Mouse (Mus musculus) large intestine, adult 2 months (tissue): Measurements from ENCODE around the gene Fam189a2. TPM values are rescaled to one million over a fixed set of nuclear protein-coding genes. Genes with fewer than 3 reads are reported as not detected.
A peak's percentile ranks its signal among the peaks of the same experiment; 100 is the strongest.

Experiments used
- DNase-seq: peaks from one replicate; pipeline ENCODE4 v3.0.0-alpha.2; 2012; ENCODE audit warnings: low read depth, low spot score
- WGBS: fragments of 180-500 bp; shearing (Covaris S2); methylation state at CpG from one replicate; pipeline ENCODE4 v1.1.7; 2018; 5-methylcytosine and 5-hydroxymethylcytosine counted together
- polyA plus RNA-seq: library from polyadenylated mRNA; depleted of rRNA; stranded (reverse); fragments of >200 nt; gene quantifications from 2 replicates; pipeline ENCODE4 v1.2.3, GENCODE M21; 2012

The Fam189a2 gene
- polyA plus RNA-seq, 1 experiment = 10.2 TPM

DNA sequence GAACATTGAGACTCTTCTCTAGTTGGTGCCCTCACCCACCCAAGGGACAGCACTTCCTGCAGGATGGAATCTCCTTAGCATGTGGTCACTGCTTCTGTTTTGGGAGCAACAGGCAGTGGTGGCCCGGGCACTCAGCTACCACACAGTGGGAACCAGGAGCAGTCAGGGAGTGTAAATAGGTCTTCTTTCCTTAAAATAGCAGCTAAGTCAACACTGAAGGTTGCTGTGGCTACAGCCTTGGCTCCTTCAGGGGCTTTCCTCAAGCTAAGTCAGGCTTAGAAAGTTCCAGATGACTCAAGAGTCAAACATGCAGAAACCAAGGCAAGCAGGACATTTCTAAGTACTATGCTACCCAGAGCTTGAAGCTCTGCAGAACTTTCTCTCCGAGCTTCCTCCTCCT, 43.5 kb downstream of the Fam189a2 start:
- no peak for DNase-seq
- 28% methylated on average over 2 of the region's 2 CpGs for WGBS

- 86% methylated on average over 6 of the region's 6 CpGs for WGBS
- no peak for DNase-seq
Measured at GRCm38 (mm10) chr19:23984186-23984585, 46.6 kb downstream of the Fam189a2 start.

DNA sequence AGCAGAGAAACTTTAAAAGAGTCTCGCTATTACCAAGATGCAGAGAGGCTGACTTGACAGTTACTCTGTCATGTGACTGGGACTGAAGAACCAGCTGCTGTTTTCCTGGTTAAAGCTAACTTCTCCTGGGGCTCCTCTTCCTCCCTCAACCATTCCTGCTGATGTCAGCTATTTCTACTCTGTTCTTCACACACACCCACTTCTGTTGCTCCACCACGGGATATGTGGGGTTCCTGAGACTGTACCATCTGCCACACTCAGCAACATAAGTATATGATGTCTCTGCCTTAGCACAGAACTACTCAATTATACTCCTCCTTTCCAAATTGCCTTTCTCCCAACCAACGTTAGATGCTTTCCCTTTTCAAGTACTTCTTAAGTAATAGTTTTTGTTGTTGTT, 50.2 kb downstream of the Fam189a2 start:
- WGBS = 71% methylated on average over 3 of the region's 3 CpGs
- no peak for DNase-seq

- DNase-seq = no peak
Measured at GRCm38 (mm10) chr19:23977901-23978443, 52.8 kb downstream of the Fam189a2 start.

GRCm38 (mm10) chr19:23972881-23973649, 57.8 kb downstream of the Fam189a2 start:
- no peak for DNase-seq
- 70% methylated on average over 16 of the region's 16 CpGs for WGBS

More at GRCm38 (mm10) chr19:23977901-23978443, 52.8 kb downstream of the Fam189a2 start:
- WGBS = 72% methylated on average over 6 of the region's 6 CpGs

- no peak for DNase-seq
- WGBS = 83% methylated on average over 7 of the region's 7 CpGs
Measured at GRCm38 (mm10) chr19:23971391-23971790, 59.4 kb downstream of the Fam189a2 start.

- WGBS = 89% methylated on average over 3 of the region's 3 CpGs
- no peak for DNase-seq
Measured at GRCm38 (mm10) chr19:23970374-23970773, 60.4 kb downstream of the Fam189a2 start.

GRCm38 (mm10) chr19:23968862-23969225, 62.0 kb downstream of the Fam189a2 start:
- DNase-seq = no peak
- WGBS = 54% methylated on average over 2 of the region's 2 CpGs

DNA sequence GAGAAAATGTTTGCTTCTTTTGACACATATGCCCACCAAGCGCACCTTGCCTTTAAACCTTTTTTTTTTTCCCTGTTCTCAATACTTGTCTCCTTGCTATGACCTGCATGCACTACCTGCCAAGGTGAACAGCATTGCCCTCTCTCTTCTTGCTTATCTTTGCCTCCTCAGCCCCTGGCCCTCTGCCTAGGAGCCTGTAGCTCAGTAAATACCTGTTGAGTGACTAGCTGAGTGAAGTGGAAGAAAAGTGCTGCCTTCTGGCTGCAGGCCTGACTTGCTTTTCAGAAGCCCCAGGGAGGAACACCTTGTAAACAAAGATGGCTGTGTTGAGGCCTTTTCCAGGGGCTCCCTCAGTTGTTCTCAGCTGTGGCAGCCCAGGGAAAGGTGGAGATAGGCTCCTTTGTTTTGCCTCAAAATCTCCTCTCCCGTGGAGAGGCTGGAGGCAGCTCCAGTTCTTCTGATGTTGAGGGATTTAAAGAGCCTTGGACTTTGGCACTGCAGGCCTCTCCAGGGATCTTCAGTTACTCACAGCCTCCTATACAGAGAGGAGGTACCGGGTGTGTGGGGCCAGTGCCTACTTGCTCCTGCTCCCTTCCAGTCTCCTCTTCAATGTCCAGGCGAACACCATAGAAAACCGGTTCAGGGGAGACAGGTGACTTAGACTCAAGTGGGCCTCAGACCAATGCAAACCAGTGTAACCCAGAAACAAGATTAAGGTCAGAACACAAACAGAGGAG, 62.5 kb downstream of the Fam189a2 start:
- DNase-seq = peak; percentile 19
- 54% methylated on average over 5 of the region's 5 CpGs for WGBS

DNA sequence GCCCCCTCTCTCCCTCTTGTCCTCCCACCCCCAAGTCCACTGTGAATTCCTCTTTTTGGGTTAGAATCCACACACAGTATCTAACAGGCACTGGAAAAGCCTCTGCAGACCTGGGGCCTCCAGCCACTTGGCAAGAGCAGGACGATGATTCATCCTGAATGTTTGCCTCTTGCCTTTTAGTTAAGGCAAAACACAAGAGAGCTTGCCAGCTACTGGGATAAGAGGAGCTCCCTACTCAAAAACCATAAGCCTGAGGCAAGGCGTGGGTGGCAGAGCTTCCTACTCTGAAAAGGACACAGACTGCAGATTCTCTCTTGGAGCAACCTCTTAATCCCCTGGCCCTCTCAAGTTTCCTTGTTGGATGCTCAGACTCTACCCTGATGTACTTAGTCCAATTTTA, 63.7 kb downstream of the Fam189a2 start:
- DNase-seq = no peak
- 18% methylated on average over 2 of the region's 2 CpGs for WGBS

DNA sequence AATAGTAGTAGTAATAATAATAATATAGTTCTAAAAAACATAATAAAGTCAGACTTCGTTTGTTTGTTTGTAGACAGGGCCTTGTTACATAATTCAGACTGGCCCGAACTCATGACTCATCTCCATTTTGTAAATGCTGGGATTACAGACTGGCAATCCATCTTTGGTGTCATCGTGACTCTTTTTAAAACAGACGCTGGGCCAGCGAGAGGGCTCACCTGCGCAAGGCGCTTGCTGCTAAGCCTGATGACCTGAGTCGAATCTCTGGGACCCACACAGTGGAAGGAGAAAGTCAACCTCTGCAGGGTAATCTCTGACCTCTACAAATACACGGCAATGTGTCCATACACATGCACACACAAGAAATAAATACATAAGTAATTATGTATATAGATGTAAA, 64.4 kb downstream of the Fam189a2 start:
- no peak for DNase-seq
- WGBS = 83% methylated on average over 9 of the region's 9 CpGs

- WGBS = 80% methylated on average over 10 of the region's 10 CpGs
Measured at GRCm38 (mm10) chr19:23964401-23964910, 66.4 kb downstream of the Fam189a2 start.

GRCm38 (mm10) chr19:23961516-23961915, 69.3 kb downstream of the Fam189a2 start:
- peak; percentile 24 for DNase-seq
- WGBS = 1% methylated on average over 8 of the region's 8 CpGs

More at GRCm38 (mm10) chr19:23964401-23964910, 66.4 kb downstream of the Fam189a2 start:
- no peak for DNase-seq

GRCm38 (mm10) chr19:23960831-23961447, 69.9 kb downstream of the Fam189a2 start:
- no peak for DNase-seq
- WGBS = 77% methylated on average over 6 of the region's 6 CpGs

DNA sequence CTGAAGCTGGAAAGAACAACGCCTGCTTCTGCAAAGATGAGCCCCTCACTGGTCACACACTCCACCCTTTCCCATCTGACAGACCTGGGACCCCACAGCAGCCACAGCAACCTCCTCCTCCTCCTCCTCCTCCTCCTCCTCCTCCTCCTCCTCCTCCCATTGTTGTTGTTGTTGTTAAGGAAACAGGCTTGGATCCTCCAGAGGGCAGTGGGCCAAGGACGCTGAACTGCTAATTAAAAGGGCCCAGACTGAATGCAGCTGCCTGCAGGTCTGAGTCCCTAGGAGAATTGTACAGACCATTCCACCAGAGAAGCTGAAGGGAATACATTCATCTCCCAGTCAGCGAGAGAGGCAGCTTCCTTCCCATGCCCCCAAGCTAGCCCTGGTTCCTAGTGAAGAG, 70.5 kb downstream of the Fam189a2 start:
- no peak for DNase-seq
- WGBS = 79% methylated on average over 3 of the region's 3 CpGs

GRCm38 (mm10) chr19:23959870-23960269, 70.9 kb downstream of the Fam189a2 start:
- 30% methylated on average over 7 of the region's 7 CpGs for WGBS
- DNase-seq = no peak

GRCm38 (mm10) chr19:23958925-23959324, 71.9 kb downstream of the Fam189a2 start:
- no peak for DNase-seq
- WGBS = 44% methylated on average over 6 of the region's 6 CpGs

- 71% methylated on average over 7 of the region's 7 CpGs for WGBS
- DNase-seq = no peak
Measured at GRCm38 (mm10) chr19:23957563-23957962, 73.3 kb downstream of the Fam189a2 start.

GRCm38 (mm10) chr19:23956299-23956975, 74.4 kb downstream of the Fam189a2 start:
- 72% methylated on average over 17 of the region's 17 CpGs for WGBS
- no peak for DNase-seq

DNA sequence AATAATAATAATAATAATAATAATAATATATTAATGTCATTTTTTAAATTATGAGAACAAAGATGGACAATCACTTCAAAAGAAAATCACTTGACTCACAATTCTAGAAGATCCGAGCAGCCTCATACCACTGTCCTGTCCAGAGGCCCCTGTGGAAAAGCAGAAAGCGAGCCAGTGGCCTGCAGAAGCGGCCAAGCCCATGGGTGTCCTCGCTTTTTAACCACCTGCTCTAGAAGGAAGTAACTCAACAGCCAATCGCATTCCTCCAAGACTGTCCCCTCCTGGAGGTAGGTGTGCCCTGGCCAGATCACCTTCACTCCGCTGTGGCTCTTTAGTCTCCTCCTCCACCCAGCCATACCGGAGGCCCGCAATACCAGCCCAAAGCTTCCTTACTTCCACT, 75.4 kb downstream of the Fam189a2 start:
- no peak for DNase-seq
- WGBS = 85% methylated on average over 8 of the region's 8 CpGs
